Mouse (Mus musculus): Measurements from ENCODE around the gene Ipo11. TPM values are rescaled to one million over a fixed set of nuclear protein-coding genes. Genes with fewer than 3 reads are reported as not detected.

Gene Ipo11
- polyA plus RNA-seq, 1 experiment = 12.6 TPM

- DNase-seq (ENCODE audit: low read depth in 1 of 2, low spot score in 2 of 2) = no peak
- no peak overlapping the region for H3K27ac ChIP-seq (ENCODE audit: insufficient read depth, low read length)
- TF ChIP-seq CTCF (IDR thresholded peaks at IDR 0.05; ENCODE audit: extremely low read depth, insufficient read depth, insufficient read length, insufficient replicate concordance) (no peak), POLR2A (IDR thresholded peaks at IDR 0.05; ENCODE audit: low read depth, low read length) (no peak)
- no peaks in the 10 kb centered on the region for H3K27me3 ChIP-seq (ENCODE audit: control insufficient read depth, insufficient read depth, low read length)
- WGBS = 96% methylated on average over 6 of the region's 6 CpGs
- H3K36me3 ChIP-seq (ENCODE audit: control insufficient read depth, insufficient read depth, low read length) = peaks cover 2% of the 10 kb centered on the region; the same call in 1 of the 2 replicates
- 0 out of 2 replicates have a peak, but pooled peaks cover 5% of the 10 kb centered on the region for H3K4me1 ChIP-seq (ENCODE audit: control insufficient read depth, insufficient read depth, insufficient read length)
- no peak overlapping the region for H3K4me3 ChIP-seq (ENCODE audit: extremely low read depth, insufficient read depth, insufficient read length)
These were observed 127.9 kb downstream of the Ipo11 start for GRCm38 (mm10) chr13:106808821-106809220.

GRCm38 (mm10) chr13:106808315-106808714, 128.4 kb downstream of the Ipo11 start:
- H3K36me3 ChIP-seq (ENCODE audit: control insufficient read depth, insufficient read depth, low read length) = peaks cover 3% of the 10 kb centered on the region; the same call in 1 of the 2 replicates
- H3K4me3 ChIP-seq (ENCODE audit: extremely low read depth, insufficient read depth, insufficient read length) = no peak overlapping the region
- TF ChIP-seq POLR2A (IDR thresholded peaks at IDR 0.05; ENCODE audit: low read depth, low read length) (no peak), CTCF (IDR thresholded peaks at IDR 0.05; ENCODE audit: extremely low read depth, insufficient read depth, insufficient read length, insufficient replicate concordance) (no peak)
- 95% methylated on average over 2 of the region's 2 CpGs for WGBS
- H3K27me3 ChIP-seq (ENCODE audit: control insufficient read depth, insufficient read depth, low read length) = no peaks in the 10 kb centered on the region
- H3K27ac ChIP-seq (ENCODE audit: insufficient read depth, low read length) = no peak overlapping the region
- DNase-seq (ENCODE audit: low read depth in 1 of 2, low spot score in 2 of 2) = no peak
- H3K4me1 ChIP-seq (ENCODE audit: control insufficient read depth, insufficient read depth, insufficient read length) = no peaks in the 10 kb centered on the region

- H3K27me3 ChIP-seq (ENCODE audit: control insufficient read depth, insufficient read depth, low read length) = no peaks in the 10 kb centered on the region
- peaks cover 3% of the 10 kb centered on the region; the same call in 1 of the 2 replicates for H3K36me3 ChIP-seq (ENCODE audit: control insufficient read depth, insufficient read depth, low read length)
- DNase-seq (ENCODE audit: low read depth in 1 of 2, low spot score in 2 of 2) = no peak
- no peak overlapping the region for H3K4me3 ChIP-seq (ENCODE audit: extremely low read depth, insufficient read depth, insufficient read length)
- no peak overlapping the region for H3K27ac ChIP-seq (ENCODE audit: insufficient read depth, low read length)
- TF ChIP-seq POLR2A (IDR thresholded peaks at IDR 0.05; ENCODE audit: low read depth, low read length) = no peak
- no peak for TF ChIP-seq CTCF (IDR thresholded peaks at IDR 0.05; ENCODE audit: extremely low read depth, insufficient read depth, insufficient read length, insufficient replicate concordance)
- WGBS = 95% methylated on average over 5 of the region's 5 CpGs
- no peaks in the 10 kb centered on the region for H3K4me1 ChIP-seq (ENCODE audit: control insufficient read depth, insufficient read depth, insufficient read length)
These were observed 129.5 kb downstream of the Ipo11 start for GRCm38 (mm10) chr13:106807303-106807702.

GRCm38 (mm10) chr13:106805146-106805545, 131.6 kb downstream of the Ipo11 start:
- TF ChIP-seq POLR2A (IDR thresholded peaks at IDR 0.05; ENCODE audit: low read depth, low read length) (no peak), CTCF (IDR thresholded peaks at IDR 0.05; ENCODE audit: extremely low read depth, insufficient read depth, insufficient read length, insufficient replicate concordance) (no peak)
- H3K4me1 ChIP-seq (ENCODE audit: control insufficient read depth, insufficient read depth, insufficient read length) = no peaks in the 10 kb centered on the region
- 95% methylated on average over 5 of the region's 5 CpGs for WGBS

GRCm38 (mm10) chr13:106798026-106798425, 138.7 kb downstream of the Ipo11 start:
- WGBS = 53% methylated on average over 3 of the region's 3 CpGs
- Histone ChIP-seq H3K27ac (ENCODE audit: insufficient read depth, low read length) (no peak overlapping the region), H3K4me1 (ENCODE audit: control insufficient read depth, insufficient read depth, insufficient read length) (no peaks in the 10 kb centered on the region), H3K27me3 (ENCODE audit: control insufficient read depth, insufficient read depth, low read length) (no peaks in the 10 kb centered on the region), H3K4me3 (ENCODE audit: extremely low read depth, insufficient read depth, insufficient read length) (no peak overlapping the region), H3K36me3 (ENCODE audit: control insufficient read depth, insufficient read depth, low read length) (peaks cover 10% of the 10 kb centered on the region)
- DNase-seq (ENCODE audit: low read depth in 1 of 2, low spot score in 2 of 2) = no peak
- TF ChIP-seq POLR2A (IDR thresholded peaks at IDR 0.05; ENCODE audit: low read depth, low read length) (no peak), CTCF (IDR thresholded peaks at IDR 0.05; ENCODE audit: extremely low read depth, insufficient read depth, insufficient read length, insufficient replicate concordance) (no peak)

More at GRCm38 (mm10) chr13:106805146-106805545, 131.6 kb downstream of the Ipo11 start:
- no peak for DNase-seq (ENCODE audit: low read depth in 1 of 2, low spot score in 2 of 2)
- Histone ChIP-seq H3K4me3 (ENCODE audit: extremely low read depth, insufficient read depth, insufficient read length) (no peak overlapping the region), H3K27me3 (ENCODE audit: control insufficient read depth, insufficient read depth, low read length) (no peaks in the 10 kb centered on the region), H3K36me3 (ENCODE audit: control insufficient read depth, insufficient read depth, low read length) (peaks cover 3% of the 10 kb centered on the region; the same call in 1 of the 2 replicates), H3K27ac (ENCODE audit: insufficient read depth, low read length) (no peak overlapping the region)

GRCm38 (mm10) chr13:106788817-106789216, 147.9 kb downstream of the Ipo11 start:
- H3K27me3 ChIP-seq (ENCODE audit: control insufficient read depth, insufficient read depth, low read length) = no peaks in the 10 kb centered on the region
- 0 out of 2 replicates have a peak, but pooled peaks cover 2% of the 10 kb centered on the region for H3K36me3 ChIP-seq (ENCODE audit: control insufficient read depth, insufficient read depth, low read length)
- no peaks in the 10 kb centered on the region for H3K4me1 ChIP-seq (ENCODE audit: control insufficient read depth, insufficient read depth, insufficient read length)
- DNase-seq (ENCODE audit: low read depth in 1 of 2, low spot score in 2 of 2) = no peak
- WGBS = 96% methylated on average over 7 of the region's 7 CpGs
- H3K27ac ChIP-seq (ENCODE audit: insufficient read depth, low read length) = no peak overlapping the region
- no peak overlapping the region for H3K4me3 ChIP-seq (ENCODE audit: extremely low read depth, insufficient read depth, insufficient read length)
- no peak for TF ChIP-seq CTCF (IDR thresholded peaks at IDR 0.05; ENCODE audit: extremely low read depth, insufficient read depth, insufficient read length, insufficient replicate concordance)
- no peak for TF ChIP-seq POLR2A (IDR thresholded peaks at IDR 0.05; ENCODE audit: low read depth, low read length)

GRCm38 (mm10) chr13:106768807-106769206, 168.0 kb downstream of the Ipo11 start:
- WGBS = 86% methylated on average over 10 of the region's 10 CpGs
- no peak for TF ChIP-seq POLR2A (IDR thresholded peaks at IDR 0.05; ENCODE audit: low read depth, low read length)
- TF ChIP-seq CTCF (IDR thresholded peaks at IDR 0.05; ENCODE audit: extremely low read depth, insufficient read depth, insufficient read length, insufficient replicate concordance) = no peak
- DNase-seq (ENCODE audit: low read depth in 1 of 2, low spot score in 2 of 2) = no peak
- H3K27me3 ChIP-seq (ENCODE audit: control insufficient read depth, insufficient read depth, low read length) = no peaks in the 10 kb centered on the region
- no peak overlapping the region for H3K27ac ChIP-seq (ENCODE audit: insufficient read depth, low read length)
- H3K36me3 ChIP-seq (ENCODE audit: control insufficient read depth, insufficient read depth, low read length) = no peaks in the 10 kb centered on the region
- H3K4me3 ChIP-seq (ENCODE audit: extremely low read depth, insufficient read depth, insufficient read length) = no peak overlapping the region
- no peaks in the 10 kb centered on the region for H3K4me1 ChIP-seq (ENCODE audit: control insufficient read depth, insufficient read depth, insufficient read length)

Data from spleen, adult 2 months (tissue).